Mouse (Mus musculus) cerebellum, postnatal 36 days (tissue): Measurements from ENCODE around the gene Cirbp.

Experiments used
- DNase-seq, 2 experiments: peaks; one replicate each; pipeline ENCODE4 v3.0.0; 2021 to 2022; ENCODE audit warnings: mixed read lengths in 2 of 2

Cirbp gene

DNA sequence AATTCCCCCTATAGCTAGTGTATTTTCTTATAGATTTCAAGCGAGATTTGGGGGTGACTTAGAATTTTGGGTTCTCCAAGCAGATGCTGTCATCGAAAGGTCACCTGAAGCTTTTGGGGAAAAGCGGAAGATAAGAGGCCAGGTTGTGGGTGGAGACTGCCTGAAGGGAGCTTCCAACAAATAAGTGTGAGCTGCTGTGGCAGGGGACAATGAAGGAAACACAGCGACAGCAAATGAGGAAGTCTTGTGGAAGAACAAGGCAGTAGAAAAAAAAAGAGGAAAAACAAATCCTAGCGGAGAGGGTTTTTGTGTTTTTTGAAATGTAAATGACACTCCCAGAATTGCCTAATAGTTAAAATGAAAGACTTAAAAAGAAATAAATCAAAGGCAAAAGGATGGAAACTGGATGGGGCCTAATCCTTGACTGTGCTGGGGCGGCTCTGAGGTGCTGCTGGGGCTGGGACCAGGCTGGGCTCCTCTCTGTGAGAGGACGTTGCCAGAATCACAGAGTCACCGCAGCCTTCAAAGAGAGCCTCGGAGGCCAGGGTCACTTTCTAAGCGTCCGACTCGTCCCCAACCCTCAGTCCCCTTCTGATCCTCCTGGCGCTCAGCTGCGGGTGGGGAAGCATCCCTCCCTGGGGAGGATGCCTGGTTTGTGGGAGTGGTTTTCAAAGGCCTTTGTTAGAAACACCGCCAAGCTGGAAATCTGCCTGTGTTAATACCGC is 49.4 kb downstream of the Cirbp start:
- no peak for DNase-seq

DNA sequence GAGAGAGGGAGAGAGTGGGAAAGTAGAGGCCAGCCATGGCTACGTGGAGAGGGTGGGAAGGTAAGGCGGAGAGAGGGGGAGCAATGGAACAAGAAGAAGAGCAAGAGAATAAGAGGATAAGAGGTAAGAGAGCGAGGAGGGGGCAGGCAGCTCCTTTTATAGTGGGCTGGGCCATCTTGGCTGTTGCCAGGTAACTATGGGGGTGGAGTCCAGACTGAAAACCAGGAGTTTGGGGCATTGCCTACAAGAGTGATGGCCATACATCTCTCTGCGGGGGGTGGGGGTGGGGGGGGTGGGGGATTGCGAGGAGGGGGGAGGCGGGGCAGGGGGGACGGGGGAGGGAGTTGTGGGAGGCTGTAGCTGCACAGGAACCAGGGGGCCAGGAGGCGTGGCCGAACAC is 54.9 kb downstream of the Cirbp start:
- DNase-seq: no peak
